Mouse (Mus musculus) frontal cortex, postnatal 14 days (tissue): Measurements from ENCODE around the gene Rgs16.
A peak's percentile ranks its signal among the peaks of the same experiment; 100 is the strongest.

ENCODE experiments used
- DNase-seq, 2 experiments: peaks; one replicate each; pipeline ENCODE4 v3.0.0; 2022; ENCODE audit warnings: low spot score in 2 of 2

The Rgs16 gene

DNA sequence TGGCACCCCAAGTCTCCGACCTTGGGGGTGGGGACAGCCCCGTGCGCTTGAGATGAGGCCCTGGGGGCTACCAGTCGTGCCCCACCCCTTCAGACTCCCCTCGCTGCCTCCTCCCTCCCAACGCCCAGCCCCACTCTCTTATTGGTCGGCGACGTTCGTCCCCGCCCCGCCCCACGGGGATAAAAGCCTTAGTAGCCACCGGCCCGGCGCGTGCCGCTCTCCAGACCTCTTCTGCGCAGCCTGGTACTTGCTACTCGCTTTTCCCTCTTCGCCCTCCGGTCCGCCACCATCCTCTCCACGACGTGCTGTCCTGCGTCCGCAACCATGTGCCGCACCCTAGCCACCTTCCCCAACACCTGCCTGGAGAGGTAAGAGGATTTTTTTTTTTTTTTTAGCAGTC is at the start of gene Rgs16:
TSS of gene Rgs16 (plus strand) at position 205 of the 400 bp plus-strand sequence.
- DNase-seq: peak in 1 of 2 experiments; percentile 54

GRCm38 (mm10) chr1:153692526-153692925 is 47.6 kb upstream of the Rgs16 start:
- no peak for DNase-seq

- DNase-seq: no peak
Observed at GRCm38 (mm10) chr1:153694372-153695120, 45.6 kb upstream of the Rgs16 start.

GRCm38 (mm10) chr1:153695398-153695797 is 44.8 kb upstream of the Rgs16 start:
- DNase-seq: no peak

GRCm38 (mm10) chr1:153696093-153696492 is 44.1 kb upstream of the Rgs16 start:
- DNase-seq: no peak

DNA sequence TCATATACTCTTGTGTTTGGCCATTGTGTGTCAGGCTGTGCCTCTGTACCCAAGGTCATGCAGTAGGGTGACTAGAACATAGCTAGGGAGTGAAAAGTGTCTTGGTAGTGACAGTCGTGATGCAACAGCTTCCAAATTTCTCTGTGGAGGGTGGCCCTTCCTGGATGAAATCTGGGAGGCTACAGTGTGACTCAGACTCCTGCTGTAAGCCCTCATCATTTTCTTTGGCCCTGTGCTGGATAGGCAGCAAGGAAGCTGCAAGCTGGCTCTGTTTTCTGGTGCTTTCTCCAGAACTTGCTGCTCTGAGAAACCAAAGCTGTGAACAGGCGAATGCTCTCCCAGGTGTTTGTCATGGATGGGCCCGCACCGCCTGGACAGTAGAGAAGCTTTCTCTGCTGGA is 43.6 kb upstream of the Rgs16 start:
- DNase-seq: no peak

DNA sequence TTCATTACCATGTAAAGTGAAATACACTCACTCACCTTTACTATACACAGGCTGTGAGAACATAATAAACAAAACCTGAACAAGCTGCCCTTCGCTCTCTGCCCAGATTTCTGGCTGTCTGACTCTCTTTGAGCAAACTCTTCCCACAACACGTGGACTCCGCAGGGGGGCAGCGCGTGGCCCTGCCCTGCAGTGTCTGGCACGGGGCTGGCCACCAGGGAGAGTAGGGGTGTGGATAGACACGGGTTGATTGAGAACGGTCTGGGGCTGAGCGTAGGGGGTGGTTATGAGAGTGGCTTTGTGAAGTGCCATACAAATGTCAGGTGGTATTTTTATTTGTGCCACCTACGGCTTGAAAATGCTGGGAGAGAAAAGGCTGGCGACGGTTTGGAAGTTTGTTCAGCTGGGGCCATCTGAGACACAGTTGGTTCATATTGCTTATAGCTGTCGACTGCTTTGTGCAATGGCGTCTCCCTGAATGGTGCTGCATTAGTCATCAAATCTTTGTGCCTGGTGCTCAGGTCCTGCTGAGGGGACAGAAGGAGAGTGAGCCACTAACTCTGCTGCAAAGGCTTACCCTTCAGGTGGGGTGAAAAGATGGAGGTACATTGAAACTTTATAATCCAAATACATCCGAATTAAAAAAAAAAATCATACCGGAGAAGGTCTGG is 42.4 kb upstream of the Rgs16 start:
- no peak for DNase-seq

DNA sequence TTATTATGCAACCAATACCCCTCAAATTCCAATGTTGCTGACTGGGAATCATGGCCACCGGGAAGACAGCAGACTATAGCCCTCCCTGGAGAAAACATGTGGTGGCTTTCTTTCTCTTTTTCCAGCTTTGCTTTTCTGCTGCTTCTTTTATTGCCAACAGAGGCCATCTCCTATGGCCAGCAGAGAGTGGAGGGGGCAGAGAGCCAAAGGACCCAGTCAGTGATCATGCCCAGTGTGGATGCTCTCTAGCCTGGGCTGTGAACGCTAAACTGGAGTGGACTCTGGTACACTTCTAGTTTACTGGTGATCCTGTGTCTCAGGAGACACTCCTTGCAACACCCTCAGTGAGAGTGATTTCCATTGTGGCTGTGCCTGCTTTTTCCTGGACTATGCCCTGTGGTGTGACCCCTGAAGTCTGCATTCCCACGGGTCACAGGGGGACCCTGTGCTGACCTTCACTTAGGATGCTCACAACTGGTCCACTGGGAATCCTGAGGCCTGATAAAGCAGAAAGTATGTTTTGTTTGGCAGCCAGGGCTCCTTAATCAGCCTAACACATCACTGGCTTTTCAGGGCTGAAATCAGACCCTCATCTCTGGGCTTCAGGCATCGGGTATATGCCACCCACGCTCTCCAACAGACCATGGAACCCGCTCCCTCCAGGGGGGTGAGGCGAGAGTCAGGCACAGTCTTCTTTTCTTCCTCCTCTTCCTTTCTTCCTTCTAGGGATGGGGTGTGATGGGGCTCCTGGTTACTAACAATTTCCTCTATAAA is 41.7 kb upstream of the Rgs16 start:
- DNase-seq: no peak

GRCm38 (mm10) chr1:153700448-153701063 is 39.6 kb upstream of the Rgs16 start:
- DNase-seq: no peak

DNA sequence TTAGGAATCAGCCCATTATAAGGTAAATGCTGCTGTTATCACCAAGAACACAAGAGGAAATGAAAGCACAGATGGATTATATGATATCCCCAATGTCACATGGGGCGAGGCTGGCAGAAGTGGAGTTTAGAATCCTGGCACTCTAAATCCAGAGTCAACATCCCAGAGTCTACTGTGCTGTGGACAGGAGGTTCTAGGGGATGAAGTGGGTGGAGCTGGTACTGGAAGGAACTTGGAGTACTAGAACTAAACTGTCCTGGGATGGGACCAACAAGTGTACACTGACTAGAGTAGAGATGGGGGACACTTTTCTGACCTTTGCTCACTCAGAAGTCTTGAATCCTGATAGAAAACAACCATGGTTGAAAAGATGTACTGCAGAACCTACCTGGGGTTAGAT is 38.7 kb upstream of the Rgs16 start:
- no peak for DNase-seq

DNA sequence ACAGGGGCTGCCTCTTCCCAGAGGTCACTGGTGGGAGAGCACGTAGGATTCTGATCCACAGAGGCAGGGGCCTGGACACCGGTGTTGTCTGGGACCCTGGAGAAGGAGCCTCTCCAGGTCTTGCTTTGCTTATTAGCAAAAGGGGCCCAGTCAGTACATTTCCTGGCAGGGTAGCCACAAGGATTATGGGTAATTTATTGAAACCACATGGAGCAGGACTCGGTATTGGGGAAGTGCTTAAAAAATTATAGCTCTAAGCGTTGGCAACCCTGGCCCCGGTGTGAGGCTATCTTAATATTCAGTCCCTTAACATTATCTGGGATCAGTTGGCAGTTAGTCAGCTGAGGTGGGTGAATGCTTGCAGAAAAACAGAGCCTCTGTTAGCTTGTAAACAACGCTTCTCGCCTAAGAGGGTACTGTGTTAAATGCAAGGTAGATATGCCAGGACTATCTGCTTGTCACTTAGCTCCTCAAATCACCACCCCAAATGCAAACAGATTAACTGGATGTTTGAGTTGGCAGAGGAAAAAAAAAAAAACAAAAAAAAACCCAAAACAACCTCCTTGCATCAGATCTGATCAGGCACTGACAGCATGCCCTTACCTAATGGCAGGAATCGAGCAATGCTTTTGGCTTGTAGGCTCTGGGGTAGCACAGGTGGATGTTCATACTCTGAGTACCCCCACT is 37.8 kb upstream of the Rgs16 start:
- no peak for DNase-seq

GRCm38 (mm10) chr1:153702853-153703410 is 37.2 kb upstream of the Rgs16 start:
- no peak for DNase-seq

DNA sequence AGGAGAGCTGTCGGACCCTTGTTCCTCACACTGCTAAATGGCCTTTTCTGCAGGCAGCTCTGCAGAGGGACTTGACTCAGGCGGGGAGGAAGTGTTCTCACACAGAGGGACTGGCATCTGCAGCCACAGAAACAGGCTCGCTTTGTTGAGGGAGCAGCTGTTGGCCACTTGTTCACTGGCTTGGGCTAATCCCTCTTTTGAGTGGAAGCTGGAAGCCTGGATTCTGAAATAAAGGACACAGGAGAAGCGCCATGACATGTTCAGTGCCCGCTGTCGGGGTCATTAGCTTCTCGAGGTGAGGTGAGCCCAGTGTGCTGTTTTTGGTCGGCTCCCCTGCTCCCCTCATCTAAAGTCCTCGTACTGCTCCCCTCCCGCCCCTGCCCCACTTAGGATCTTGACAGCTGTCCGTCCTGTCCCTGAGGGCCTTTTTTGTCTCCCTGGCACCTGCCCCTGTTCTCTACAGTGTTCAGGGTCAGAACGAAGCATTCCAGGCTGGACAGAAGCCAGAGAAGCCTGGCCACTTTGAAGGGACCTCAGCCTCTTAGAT is 36.6 kb upstream of the Rgs16 start:
- DNase-seq: peak in 1 of 2 experiments; percentile 40

GRCm38 (mm10) chr1:153704174-153704573 is 36.0 kb upstream of the Rgs16 start:
- no peak for DNase-seq

GRCm38 (mm10) chr1:153704996-153705395 is 35.2 kb upstream of the Rgs16 start:
- no peak for DNase-seq

GRCm38 (mm10) chr1:153708626-153709025 is 31.5 kb upstream of the Rgs16 start:
- DNase-seq: no peak

DNA sequence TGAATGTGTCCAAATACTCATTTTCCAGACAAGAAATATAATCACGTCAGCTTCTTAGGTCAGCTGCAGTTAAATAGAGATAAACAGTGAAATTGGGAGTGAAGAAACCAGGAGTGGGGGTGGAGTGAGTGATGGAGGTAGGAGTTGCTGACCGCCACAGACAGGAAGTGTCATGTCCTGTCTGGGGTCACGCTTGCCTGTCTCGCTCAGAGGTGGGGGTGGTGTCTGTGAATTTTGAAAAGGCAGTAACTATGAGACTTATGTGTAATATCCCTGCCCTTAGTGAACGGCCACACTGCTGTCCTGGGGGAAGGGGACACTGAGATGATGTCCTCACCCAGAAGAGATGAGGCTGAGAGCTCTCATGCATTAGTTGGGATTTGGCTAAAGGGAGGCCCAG is 30.7 kb upstream of the Rgs16 start:
- no peak for DNase-seq

GRCm38 (mm10) chr1:153711544-153712262 is 28.4 kb upstream of the Rgs16 start:
- no peak for DNase-seq

DNA sequence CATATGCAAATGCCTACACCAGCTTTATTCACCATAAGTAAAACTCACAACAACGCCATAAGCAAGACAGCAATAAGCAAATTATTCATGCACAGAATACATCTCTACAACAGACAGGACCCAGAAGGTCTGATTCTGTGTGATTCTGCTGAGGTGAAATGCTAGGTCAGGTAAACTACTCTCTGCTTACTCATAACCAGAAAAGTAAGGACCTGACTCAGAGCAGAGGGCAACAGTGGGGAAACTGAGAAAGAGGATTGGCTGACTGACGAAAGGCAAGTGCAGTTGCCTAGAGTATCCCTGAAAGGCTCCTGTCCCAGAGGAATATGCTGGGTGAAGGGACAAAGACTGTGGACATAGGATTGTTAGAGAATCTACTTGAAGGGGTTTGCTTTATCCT is 27.5 kb upstream of the Rgs16 start:
- DNase-seq: no peak

DNA sequence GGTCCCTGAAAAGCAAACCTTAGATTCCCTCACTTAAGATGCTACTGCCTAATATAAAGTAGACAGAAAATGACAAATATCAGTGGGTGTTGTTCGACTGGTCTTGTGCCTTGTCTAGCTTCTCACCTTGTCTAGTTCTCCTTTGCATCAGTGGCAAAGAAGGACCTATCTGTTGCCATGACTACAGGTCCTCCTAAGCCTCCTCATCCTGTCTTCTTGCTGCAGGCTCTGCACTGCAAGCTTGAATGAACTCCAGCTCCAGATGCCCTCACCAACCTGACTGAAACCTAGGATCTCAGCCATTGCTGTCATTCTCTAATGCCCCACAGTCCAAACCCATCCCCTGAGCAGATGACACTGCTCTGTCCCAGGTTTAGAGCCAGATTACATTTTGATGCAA is 22.2 kb upstream of the Rgs16 start:
- DNase-seq: no peak
